Mouse (Mus musculus) intestine, postnatal 0 days (tissue): ENCODE data around the gene Bckdhb. TPM values are rescaled to one million over a fixed set of nuclear protein-coding genes. Genes with fewer than 3 reads are reported as not detected.

Experiments
- ATAC-seq: fragments of 200-750 bp; cut with Nextera tagmentation; 2 replicates; pipeline ENCODE4 v1.8.0; 2017; ENCODE audit warnings: mild to moderate bottlenecking, moderate TSS enrichment, moderate library complexity
- H3K27ac ChIP-seq: fragments of 300-500 bp; sonication (generic); 2 replicates; pipeline ENCODE4 v1.5.1; 2014; ENCODE audit warnings: mild to moderate bottlenecking, low read depth, low read length, moderate library complexity
- H3K27me3 ChIP-seq: fragments of 300-500 bp; sonication (generic); replicated peaks from 2 replicates; pipeline ENCODE4 v1.6.1; 2014; ENCODE audit warnings: low read length, mixed read lengths; ENCODE audit not compliant: control insufficient read depth, insufficient read depth
- H3K36me3 ChIP-seq: fragments of 300-500 bp; sonication (generic); 2 replicates; pipeline ENCODE4 v1.6.1; 2014; ENCODE audit warnings: mild to moderate bottlenecking, moderate library complexity; ENCODE audit not compliant: control insufficient read depth, insufficient read depth
- H3K4me1 ChIP-seq: fragments of 300-500 bp; sonication (generic); replicated peaks from 2 replicates; pipeline ENCODE4 v1.6.1; 2014; ENCODE audit warnings: antibody characterized with exemption, low read length, mixed read lengths; ENCODE audit not compliant: control insufficient read depth, insufficient read depth
- H3K4me2 ChIP-seq: fragments of 300-500 bp; sonication (generic); replicated peaks from 2 replicates; pipeline ENCODE4 v1.6.1; 2014; ENCODE audit warnings: low read depth, mild to moderate bottlenecking, moderate library complexity
- H3K4me3 ChIP-seq: fragments of 300-500 bp; sonication (generic); 2 replicates; pipeline ENCODE4 v1.5.1; 2014; ENCODE audit warnings: low read depth, low read length
- H3K9ac ChIP-seq: fragments of 300-500 bp; sonication (generic); 2 replicates; pipeline ENCODE4 v1.6.1; 2014; ENCODE audit warnings: mild to moderate bottlenecking, low read depth, low read length
- H3K9me3 ChIP-seq: fragments of 300-500 bp; sonication (generic); 2 replicates; pipeline ENCODE4 v1.6.1; 2016; ENCODE audit warnings: mixed run types; ENCODE audit not compliant: control insufficient read depth
- CTCF ChIP-seq: sonication (generic); IDR thresholded peaks from 2 replicates; pipeline ENCODE4 v1.5.1; 2016; ENCODE audit warnings: low read depth, mild to moderate bottlenecking, control low read depth, antibody characterized with exemption, moderate library complexity
- WGBS: fragments of 180-500 bp; shearing (Covaris S2); extraction: QIAGEN DNeasy Blood & Tissue Kit; methylation state at CpG from one replicate; pipeline ENCODE4 v1.1.7; 2014; 5-methylcytosine and 5-hydroxymethylcytosine counted together
- polyA plus RNA-seq: library from polyadenylated mRNA; unstranded; fragments of >200 nt; fragmentation: Nextera tagmentation; extraction: Ambion mirVana; gene quantifications from 2 replicates; pipeline ENCODE4 v1.2.1, GENCODE M21; 2015

Bckdhb gene
- polyA plus RNA-seq, 1 experiment from 2014 or later, result 6.2 TPM

DNA sequence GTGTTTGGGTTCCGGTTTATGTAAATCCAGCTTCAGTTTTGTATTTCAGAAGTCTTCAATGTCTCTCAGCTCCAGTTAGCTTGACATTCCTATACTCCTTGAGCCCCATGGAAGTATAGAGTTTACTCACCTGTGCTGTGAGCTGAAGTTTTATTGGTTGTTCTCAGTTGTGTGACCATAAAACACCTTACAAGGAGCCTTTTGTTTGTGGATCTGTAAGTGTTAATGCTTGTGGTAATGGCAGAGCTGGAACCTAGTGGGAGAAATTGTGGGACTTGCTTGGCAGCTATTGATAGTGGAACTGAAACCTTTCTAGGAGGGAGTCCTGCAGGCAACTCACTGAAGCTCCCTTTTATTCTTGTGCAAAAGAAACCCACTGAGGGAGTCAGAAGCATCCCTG is 112.3 kb downstream of the Bckdhb start:
- H3K36me3 ChIP-seq, result no peaks in the 10 kb centered on the region

DNA sequence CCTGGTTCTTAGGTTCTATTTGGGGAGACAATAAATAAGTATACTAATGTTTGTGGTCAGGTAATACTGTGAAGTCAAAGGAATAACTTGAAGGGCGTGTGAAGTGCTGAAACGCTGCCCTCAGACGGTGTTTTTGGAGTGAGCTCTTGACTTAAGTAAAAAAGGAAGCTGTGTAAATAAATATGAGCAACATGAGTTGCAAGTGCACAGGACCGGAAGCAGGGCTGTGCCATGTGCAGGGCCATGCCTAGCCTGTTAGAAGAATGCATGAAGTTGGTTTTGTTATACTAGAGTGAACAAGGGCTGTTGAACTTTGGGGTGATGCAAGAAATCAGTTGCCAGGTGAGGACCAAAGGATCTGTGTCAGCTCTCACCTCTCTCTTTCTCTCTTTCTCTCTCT is 114.0 kb downstream of the Bckdhb start:
- Histone ChIP-seq H3K4me1 (no peaks in the 10 kb centered on the region), H3K27me3 (no peaks in the 10 kb centered on the region), H3K4me2 (no peak overlapping the region), H3K9me3 (no peaks in the 10 kb centered on the region), H3K9ac (no peak overlapping the region), H3K36me3 (no peaks in the 10 kb centered on the region), H3K4me3 (no peak overlapping the region), H3K27ac (no peak overlapping the region)
- ATAC-seq, result no peak
- TF ChIP-seq CTCF, result no peak
- WGBS, result 80% methylated on average over 4 of the region's 4 CpGs

More for the DNA sequence above, 112.3 kb downstream of the Bckdhb start:
- no peak overlapping the region for H3K4me2 ChIP-seq
- no peak for ATAC-seq
- no peak overlapping the region for H3K9ac ChIP-seq
- H3K4me3 ChIP-seq, result no peak overlapping the region
- H3K4me1 ChIP-seq, result no peaks in the 10 kb centered on the region
- TF ChIP-seq CTCF, result no peak
- WGBS, result 76% methylated on average over 1 of the region's 1 CpGs
- no peaks in the 10 kb centered on the region for H3K27me3 ChIP-seq
- H3K27ac ChIP-seq, result no peak overlapping the region
- no peaks in the 10 kb centered on the region for H3K9me3 ChIP-seq

DNA sequence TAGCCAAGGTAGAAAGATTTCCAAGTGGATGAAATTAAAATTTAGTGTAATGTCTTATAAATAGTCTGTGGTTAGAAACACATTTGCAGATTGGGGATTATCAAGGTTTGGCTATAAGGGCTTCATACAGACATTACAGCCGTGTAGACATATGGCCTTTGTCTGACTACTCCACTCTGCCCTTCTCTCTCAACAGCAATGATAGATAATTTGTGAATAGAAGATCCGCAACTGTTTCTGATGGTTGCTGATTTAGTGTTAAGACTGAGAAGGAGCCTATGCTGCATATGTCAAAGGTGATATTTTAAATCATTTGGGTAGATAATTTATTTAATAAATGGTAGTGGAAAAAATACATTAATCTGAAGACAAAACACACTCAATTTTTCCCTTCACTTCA is 115.4 kb downstream of the Bckdhb start:
- ATAC-seq, result no peak
- TF ChIP-seq CTCF, result no peak
- no peak overlapping the region for H3K4me2 ChIP-seq
- no peak overlapping the region for H3K4me3 ChIP-seq
- no peak overlapping the region for H3K27ac ChIP-seq
- WGBS, result 79% methylated on average over 2 of the region's 2 CpGs
- no peaks in the 10 kb centered on the region for H3K36me3 ChIP-seq
- no peaks in the 10 kb centered on the region for H3K4me1 ChIP-seq
- no peak overlapping the region for H3K9ac ChIP-seq
- H3K27me3 ChIP-seq, result no peaks in the 10 kb centered on the region
- H3K9me3 ChIP-seq, result no peaks in the 10 kb centered on the region

GRCm38 (mm10) chr9:84041631-84042277 is 116.8 kb downstream of the Bckdhb start:
- Histone ChIP-seq H3K27me3 (no peaks in the 10 kb centered on the region), H3K27ac (no peak overlapping the region), H3K4me1 (no peaks in the 10 kb centered on the region), H3K9ac (no peak overlapping the region), H3K4me2 (no peak overlapping the region), H3K36me3 (no peaks in the 10 kb centered on the region), H3K9me3 (no peaks in the 10 kb centered on the region), H3K4me3 (no peak overlapping the region)
- WGBS, result 59% methylated on average over 4 of the region's 4 CpGs
- no peak for ATAC-seq
- no peak for TF ChIP-seq CTCF

GRCm38 (mm10) chr9:84042539-84042938 is 117.6 kb downstream of the Bckdhb start:
- Histone ChIP-seq H3K9me3 (no peaks in the 10 kb centered on the region), H3K27me3 (no peaks in the 10 kb centered on the region), H3K9ac (no peak overlapping the region), H3K4me2 (no peak overlapping the region), H3K4me3 (no peak overlapping the region), H3K27ac (no peak overlapping the region), H3K36me3 (no peaks in the 10 kb centered on the region), H3K4me1 (no peaks in the 10 kb centered on the region)
- ATAC-seq, result no peak
- TF ChIP-seq CTCF, result no peak
- 56% methylated on average over 3 of the region's 3 CpGs for WGBS

- no peak for TF ChIP-seq CTCF
- no peak overlapping the region for H3K9ac ChIP-seq
- no peak overlapping the region for H3K4me3 ChIP-seq
- no peaks in the 10 kb centered on the region for H3K4me1 ChIP-seq
- no peak for ATAC-seq
- no peaks in the 10 kb centered on the region for H3K9me3 ChIP-seq
- no peaks in the 10 kb centered on the region for H3K36me3 ChIP-seq
- H3K27ac ChIP-seq, result no peak overlapping the region
- 87% methylated on average over 6 of the region's 6 CpGs for WGBS
- no peaks in the 10 kb centered on the region for H3K27me3 ChIP-seq
- H3K4me2 ChIP-seq, result no peak overlapping the region
Measured at GRCm38 (mm10) chr9:84044136-84044535, 119.2 kb downstream of the Bckdhb start.

DNA sequence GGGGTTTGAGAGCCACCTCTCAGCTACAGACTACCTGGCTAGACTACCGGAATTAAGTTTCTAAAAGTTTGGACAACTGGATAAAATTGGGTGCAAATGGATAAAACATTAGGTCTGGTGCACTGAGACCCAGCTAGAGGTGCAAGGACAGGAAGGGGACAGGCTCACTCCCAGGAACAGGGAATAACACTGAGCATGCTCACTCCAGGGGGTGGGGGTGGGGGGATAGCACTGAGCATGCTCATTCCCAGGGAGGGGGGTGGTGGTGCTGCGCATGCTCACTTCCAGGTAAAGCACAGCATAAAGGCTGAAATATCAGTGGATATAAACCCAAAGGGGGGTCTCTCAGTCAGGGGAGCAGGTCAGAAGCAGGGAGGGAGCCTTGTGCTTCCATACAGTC is 120.7 kb downstream of the Bckdhb start:
- no peaks in the 10 kb centered on the region for H3K9me3 ChIP-seq
- no peak overlapping the region for H3K27ac ChIP-seq
- no peak overlapping the region for H3K9ac ChIP-seq
- H3K4me3 ChIP-seq, result no peak overlapping the region
- no peaks in the 10 kb centered on the region for H3K27me3 ChIP-seq
- no peaks in the 10 kb centered on the region for H3K36me3 ChIP-seq
- no peak for TF ChIP-seq CTCF
- ATAC-seq, result no peak
- 94% methylated on average over 2 of the region's 2 CpGs for WGBS
- no peak overlapping the region for H3K4me2 ChIP-seq
- H3K4me1 ChIP-seq, result no peaks in the 10 kb centered on the region
